Mouse (Mus musculus) layer of hippocampus, adult 8-10 months (tissue): ENCODE results near the gene Crat. TPM values are rescaled to one million over a fixed set of nuclear protein-coding genes. Genes with fewer than 3 reads are reported as not detected.
A peak's percentile ranks its signal among the peaks of the same experiment; 100 is the strongest.

Experiments
- DNase-seq, 2 experiments: peaks; one replicate each; pipeline ENCODE4 v3.0.0; 2022; ENCODE audit warnings: low spot score in 2 of 2
- total RNA-seq, 4 experiments: library from RNA; stranded (reverse); gene quantifications; 2 replicates each; pipeline ENCODE4 v1.2.4; 2022

Gene Crat
- total RNA-seq, 4 experiments from 2014 or later: 48.9 to 59.3 (median 50.7) TPM

DNA sequence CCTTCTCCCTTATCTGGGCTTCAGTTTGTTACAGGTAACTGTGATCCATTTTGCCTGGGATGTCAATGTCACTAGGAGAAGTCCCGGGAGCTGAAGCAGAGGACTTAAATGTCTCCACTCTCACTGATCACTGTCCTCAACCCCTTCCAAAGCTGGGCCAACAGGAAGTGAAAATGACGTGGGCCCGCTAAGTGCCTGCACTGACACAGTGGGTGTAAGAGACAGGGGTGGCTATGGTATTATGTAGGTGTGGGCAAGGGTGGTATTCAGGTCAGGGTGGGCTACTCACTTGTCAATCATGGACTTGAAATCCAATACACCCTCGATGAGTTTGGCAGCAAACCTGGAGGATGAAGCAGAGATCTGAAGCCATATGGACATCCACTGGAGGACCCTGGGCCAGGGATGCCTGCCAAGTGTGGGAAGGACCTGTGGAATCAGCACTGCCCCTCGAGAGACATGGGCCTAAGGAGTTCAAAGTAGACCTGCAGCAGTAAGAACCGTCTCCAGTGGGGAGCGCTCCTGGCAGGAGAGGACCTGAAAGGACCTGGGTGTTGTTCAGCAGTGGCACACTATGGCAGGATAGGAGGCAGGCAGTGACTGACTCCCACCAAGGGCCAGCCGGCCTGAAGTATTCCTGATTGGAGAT is 7.0 kb downstream of the Crat start:
- DNase-seq: no peak

DNA sequence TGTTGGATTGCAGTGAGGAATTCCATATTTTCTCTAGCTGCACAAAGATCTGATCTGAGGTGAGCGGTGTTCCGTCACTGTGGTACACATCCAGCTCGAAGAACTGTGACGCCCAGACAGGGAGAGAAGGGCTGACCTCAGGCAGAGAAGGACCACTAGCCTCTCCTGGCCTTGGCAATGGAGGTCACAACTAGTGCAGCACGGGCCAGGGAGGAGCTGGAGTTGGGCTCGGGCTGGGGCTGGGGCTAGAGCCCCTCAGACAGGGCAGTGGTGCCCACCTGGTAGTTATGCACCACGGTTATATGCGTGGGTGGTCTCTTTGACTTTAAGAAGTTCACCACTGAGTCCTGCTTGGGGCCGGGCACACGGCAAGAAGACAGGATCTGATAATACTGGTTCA is 7.8 kb downstream of the Crat start:
- no peak for DNase-seq

DNA sequence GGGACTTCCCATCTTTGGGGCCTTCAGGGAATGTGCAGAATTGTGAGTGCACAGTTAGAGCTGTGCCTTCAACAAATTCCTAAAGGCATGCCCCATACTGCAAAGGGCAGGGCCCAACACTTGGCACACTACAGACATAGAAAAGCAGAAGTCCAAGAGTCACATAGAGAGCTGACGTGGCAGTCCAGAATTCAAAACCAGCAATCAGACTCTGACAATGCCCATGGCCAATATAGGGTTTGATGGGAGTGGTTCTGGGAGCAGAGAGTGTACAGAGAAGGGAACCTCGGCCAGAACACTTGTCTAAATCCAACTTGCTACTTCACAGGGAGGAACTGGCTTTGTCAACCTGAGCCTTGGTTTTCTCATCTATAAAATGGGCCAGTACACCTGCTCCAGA is 8.4 kb downstream of the Crat start:
- DNase-seq: no peak

- no peak for DNase-seq
Observed at GRCm38 (mm10) chr2:30403870-30404269, 11.7 kb downstream of the Crat start.

DNA sequence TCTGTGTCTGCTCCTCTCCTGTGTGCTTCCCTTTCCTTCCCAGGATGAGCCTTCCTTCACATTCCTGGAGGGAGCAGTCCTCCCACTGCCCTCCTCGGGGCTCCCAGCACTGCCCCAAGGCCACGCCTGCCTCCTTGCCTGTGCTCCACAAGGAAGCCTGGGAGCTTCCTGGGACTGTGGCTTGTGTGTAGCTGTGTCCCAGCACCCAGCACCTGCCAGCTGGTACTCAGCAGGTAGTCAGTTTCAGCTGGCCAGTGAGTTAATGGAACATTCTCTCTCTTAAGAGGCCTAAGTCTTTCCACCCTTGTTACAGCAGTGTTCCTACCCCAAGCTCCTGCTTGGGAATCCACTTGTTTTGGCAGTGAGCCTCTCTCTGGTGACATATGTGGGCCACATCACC is 12.8 kb downstream of the Crat start:
- DNase-seq: no peak

DNA sequence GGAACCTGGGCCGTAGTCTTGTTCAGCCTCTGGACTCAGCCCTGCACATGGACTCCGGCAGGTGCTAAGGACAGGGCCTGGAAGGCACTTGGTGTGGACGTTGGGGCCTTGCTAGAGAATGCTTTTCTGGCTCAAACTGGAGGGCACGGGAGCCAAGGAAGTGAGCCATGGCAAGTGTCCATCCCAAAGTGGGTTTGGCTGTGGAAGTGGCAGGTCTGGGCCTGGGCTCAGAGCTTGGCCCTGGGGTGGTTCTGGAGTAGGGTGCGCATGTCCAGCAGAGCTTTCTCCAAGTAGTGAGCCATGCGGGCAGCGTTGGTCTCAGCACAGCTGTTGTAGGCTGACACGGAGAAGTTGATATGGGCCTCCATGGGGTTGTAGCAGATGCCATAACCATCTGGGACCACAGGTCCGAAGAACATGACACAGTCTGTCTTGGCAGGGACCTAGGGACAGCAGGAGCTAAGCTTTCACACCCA is 13.2 kb downstream of the Crat start:
- no peak for DNase-seq

GRCm38 (mm10) chr2:30401581-30401980 is 14.0 kb downstream of the Crat start:
- no peak for DNase-seq

DNA sequence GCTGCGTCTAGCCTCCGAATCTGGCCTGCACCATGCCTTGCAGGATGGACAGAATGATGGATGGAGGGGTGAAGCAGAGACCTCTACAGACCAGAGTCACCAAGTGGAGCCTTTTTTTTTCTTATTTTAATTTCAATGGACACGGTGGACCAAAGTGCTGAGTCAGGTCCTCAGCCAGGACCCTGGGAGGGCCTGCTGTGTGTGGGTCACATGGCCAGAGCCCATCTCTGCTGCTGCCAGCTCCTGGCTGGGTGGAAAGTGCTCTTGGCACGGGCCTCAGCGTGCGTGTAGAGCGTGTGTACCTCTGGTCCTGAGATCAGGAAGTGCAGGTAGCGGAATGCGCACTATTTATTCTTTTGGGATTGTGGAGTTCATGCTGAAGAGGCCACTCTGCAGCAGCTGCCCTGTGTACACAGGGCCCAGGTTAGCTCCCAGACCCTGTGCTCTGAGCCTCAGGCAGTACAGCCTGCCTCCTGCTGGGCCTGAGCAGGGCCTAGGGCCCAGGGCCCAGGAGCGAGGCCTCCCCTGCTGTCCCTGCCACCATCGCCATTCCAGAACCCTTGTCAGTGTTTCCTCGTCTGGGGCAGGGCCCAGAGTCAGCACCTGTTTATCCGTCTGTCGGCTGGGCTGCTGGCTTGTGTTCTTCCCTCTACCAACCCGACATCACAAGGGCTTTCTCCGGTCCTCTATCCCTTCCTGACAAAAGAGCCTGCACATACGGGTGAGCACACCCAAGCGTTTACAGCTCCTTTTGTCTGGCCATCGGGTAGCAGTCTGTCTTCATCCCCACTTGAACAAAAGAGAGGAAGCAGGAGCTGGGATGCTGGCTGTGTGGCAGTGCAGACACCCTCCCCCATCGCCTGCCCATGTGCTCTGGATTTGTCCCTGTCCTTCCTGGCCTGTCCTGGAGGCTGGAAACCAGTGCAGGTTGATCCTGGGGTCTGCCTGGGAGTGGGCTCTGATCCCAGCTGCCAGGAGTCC is 16.1 kb downstream of the Crat start:
- DNase-seq: no peak

DNA sequence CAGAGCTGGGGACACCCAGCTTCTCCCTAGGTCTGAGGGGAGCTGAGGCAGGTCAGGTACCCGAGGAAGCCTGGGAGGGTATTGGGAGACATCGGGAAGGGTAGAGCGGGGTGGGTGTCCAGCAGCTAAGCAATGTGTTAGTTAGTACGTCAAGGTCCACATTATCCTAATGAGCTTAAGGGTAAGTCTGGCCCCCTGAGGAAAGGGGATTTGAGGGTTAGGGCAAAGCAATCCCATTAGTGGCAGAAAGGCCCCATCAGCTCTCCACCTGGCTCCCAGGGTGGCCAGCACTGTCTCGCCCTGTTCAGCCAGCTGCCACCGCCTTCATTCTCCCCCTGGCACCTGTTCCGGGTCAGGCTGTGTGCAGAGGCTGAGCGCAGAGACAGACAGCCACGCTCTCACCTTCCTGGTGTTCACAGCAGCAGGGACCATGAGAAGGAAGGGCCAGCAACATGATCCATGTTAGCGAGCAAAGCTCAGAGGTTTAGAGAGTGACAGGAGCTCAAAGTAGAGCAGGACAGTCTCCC is 17.6 kb downstream of the Crat start:
- no peak for DNase-seq

- DNase-seq: no peak
Observed at GRCm38 (mm10) chr2:30396246-30396645, 19.4 kb downstream of the Crat start.

DNA sequence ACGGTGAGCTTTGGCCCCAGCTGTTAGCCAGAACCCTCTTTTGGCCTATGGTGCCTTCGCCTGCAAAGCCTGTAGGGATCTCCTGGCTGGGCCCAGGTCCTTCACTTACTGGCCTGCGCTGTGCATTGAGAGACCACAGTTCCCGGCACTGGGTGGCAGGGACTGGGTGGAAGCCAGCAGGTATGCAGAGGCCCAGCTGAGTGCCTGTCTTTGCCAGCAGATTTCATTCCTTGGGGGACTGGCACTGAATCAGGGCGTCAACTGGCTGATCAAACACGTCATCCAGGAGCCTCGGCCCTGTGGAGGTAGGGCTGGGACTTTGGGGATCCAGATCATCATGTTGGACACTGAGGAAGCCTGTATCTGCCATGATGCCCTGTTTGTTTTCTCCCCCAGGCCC is 19.9 kb downstream of the Crat start:
- no peak for DNase-seq

DNA sequence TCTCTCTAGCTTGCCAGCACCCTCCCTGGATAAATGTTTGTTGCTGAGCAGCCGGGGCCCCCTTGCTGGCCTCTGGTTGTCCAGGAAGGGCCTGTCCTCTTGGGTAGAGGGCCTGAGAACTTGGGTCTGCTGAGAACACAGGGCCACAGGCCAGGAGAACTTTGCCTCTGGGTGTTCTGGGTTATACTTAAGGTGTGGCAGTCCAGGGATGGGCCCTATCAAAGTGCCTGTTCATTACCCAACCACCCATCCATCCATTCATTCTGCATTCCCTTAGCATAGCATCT is 22.3 kb downstream of the Crat start:
- DNase-seq: no peak

DNA sequence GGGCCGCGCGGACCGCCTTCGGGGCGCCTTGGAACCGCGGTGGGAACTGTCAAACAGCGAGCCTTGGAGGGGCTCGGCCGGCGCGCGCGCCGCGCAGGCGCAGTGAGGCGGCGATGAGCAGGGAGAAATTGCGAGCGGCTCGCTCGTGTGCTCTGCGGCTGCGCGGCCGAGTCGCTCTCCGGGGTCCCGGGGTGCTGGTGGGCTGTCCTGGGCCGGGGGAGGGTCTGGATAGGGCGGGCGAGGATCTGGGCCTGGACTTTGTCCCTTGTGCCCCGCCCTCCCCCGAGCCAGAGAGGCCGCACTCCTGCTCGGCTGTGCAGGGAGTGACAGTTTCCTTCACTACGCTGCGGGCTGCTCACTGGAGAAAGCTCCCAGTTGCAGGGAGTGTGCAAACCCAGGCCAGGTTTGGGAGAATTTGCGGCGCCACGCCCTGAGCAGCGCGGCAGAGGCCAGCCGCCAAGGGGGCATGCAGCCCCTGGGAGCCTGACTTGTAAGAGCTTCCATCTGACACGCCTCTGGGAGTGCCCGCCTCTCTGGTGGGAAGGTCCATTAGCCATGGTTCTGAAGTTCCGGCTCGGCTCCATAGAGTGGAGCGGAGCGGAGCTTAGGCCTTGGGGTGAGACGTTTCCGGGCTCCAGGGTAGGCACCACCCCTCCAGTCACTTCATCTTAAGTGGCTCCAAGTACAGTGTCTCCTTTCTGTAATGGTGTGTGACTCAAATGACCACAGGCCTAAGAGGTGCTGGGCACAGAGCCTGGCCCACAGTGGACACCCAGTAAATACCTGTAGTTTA is 22.8 kb downstream of the Crat start:
- peak in 1 of 2 experiments; percentile 55 for DNase-seq

- peak; percentile 99 for DNase-seq
Observed at GRCm38 (mm10) chr2:30392114-30392576, 23.5 kb downstream of the Crat start, which contains the start of gene Dolpp1. Gene Dolpp1, plus strand, starts transcription at chr2:30392254.

DNA sequence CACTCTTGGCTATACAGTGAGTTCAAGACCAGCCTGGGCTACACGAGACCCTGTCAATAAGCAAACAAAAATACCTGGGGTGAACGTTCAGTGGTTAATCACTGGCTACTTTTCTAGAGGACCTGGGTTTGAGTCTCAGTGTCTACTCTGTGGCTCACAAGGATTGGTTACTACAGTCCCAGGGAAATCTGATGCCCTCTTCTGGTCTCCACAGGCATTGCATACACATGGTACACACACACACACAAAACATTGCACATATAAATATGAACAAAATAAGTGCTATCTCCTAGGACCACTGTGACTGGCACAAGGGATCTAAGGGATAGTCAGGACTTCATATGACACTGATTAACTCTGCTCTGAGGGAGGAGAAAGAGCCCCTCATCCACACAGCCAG is 26.6 kb downstream of the Crat start:
- DNase-seq: no peak

DNA sequence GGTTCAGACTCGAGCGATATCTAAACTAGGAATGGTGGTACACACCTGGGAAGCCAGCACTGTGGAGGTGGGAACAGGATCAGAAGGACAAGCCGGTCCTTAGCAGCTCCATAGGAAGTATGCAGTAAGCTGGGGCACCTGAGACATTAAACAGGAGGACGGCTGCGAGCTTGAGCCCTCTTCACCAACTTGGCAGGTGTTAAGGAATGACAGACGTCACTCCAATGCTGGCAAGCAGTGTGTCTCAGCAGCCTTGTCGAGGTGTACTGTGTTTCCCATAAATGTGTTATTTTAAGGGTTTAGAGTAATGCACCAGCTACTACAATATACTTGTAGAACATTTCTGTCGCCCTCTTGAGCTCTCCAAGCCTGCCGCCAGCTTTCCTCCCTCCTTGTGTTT is 28.7 kb downstream of the Crat start:
- DNase-seq: no peak

DNA sequence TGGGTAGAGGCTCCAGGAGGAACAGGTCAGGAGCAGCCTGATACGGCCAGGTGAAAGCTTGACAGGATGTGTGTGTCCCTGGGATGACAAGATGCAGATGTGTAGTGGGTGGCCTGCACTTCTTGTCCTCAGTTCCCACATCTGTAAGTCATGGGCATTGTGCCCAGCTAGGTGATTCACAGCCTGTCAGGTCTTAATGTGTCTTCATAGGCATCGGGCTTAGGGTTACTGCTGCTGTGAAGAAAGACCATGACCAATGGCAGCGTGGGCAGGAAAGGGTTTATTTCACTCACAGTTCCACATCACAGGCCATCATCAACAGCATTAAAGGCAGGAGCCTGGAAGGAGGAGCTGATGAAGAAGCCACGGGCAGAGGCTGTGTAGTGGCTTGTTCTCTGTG is 30.0 kb downstream of the Crat start:
- DNase-seq: no peak

DNA sequence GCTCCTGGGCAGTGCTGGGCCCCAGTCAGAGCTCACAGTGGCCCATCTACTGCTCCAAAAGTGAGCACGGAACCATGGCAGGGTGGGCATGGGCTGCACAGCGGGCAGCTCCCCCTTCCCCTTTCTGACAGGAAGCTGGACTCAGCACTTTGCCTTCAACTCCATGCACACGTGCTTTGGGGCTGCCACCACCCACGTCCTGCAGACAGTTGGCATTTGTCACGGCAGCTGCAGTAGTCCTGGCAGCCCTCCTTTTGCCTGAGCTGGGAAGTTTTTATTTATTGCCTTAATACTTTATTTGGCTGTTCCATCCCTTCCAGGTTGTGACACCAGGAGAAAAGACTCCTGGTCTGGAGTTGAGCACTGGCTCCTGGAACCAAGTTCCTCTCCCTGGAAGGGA is 30.8 kb downstream of the Crat start:
- no peak for DNase-seq

- DNase-seq: no peak
Observed at GRCm38 (mm10) chr2:30381377-30381725, 34.3 kb downstream of the Crat start.

GRCm38 (mm10) chr2:30380564-30381376 is 34.8 kb downstream of the Crat start:
- no peak for DNase-seq

- DNase-seq: no peak
Observed at GRCm38 (mm10) chr2:30379307-30379706, 36.3 kb downstream of the Crat start.
